Mouse (Mus musculus) kidney, adult 2 months (tissue): ENCODE measurements at regions not wholly inside any gene's neighbourhood (a gene's known extent, or its start where the extent isn't known, plus 50 kb on each side); places are given as distances from the start of the nearest gene placed in this dataset.

Experiments
- CTCF ChIP-seq: fragments of 200-500 bp; conservative IDR thresholded peaks from 2 replicates; pipeline ENCODE4 v1.5.1; 2011; ENCODE audit warnings: low read depth, mild to moderate bottlenecking, control low read depth, low read length, moderate library complexity, mixed read lengths; ENCODE audit not compliant: insufficient read depth, insufficient read length
- POLR2A ChIP-seq: fragments of 200-500 bp; IDR thresholded peaks from one replicate; pipeline ENCODE4 v1.6.1; 2011; ENCODE audit warnings: low read depth, low read length, control low read depth

- no peak for TF ChIP-seq CTCF
- no peak for TF ChIP-seq POLR2A
Observed at GRCm38 (mm10) chr13:107210676-107211075, 188.8 kb upstream of the Kif2a start.
